Mouse (Mus musculus): ENCODE results near the gene Map7d1.

- TF ChIP-seq CTCF (IDR thresholded peaks at IDR 0.05; ENCODE audit: low read depth) (no peak), EP300 (optimal IDR thresholded peaks at IDR 0.05) (no peak)
These were observed 2.4 kb downstream of the Map7d1 start for GRCm38 (mm10) chr4:126253637-126254272.
